Mouse (Mus musculus) limb, embryonic 14.5 days (tissue): ENCODE data around the gene Pcnx2. TPM values are rescaled to one million over a fixed set of nuclear protein-coding genes. Genes with fewer than 3 reads are reported as not detected.

Experiments
- ATAC-seq: fragments of 200-750 bp; cut with Nextera tagmentation; 2 replicates; pipeline ENCODE4 v1.8.0; 2017; ENCODE audit warnings: low read depth, moderate number of reproducible peaks, moderate TSS enrichment; ENCODE audit not compliant: low FRiP score
- DNase-seq: peaks from one replicate; pipeline ENCODE4 v3.0.0-alpha.2; 2015; ENCODE audit warnings: low spot score
- H3K27ac ChIP-seq: fragments of 300-500 bp; sonication (generic); replicated peaks from 2 replicates; pipeline ENCODE4 v1.5.1; 2014; ENCODE audit warnings: low read depth, mild to moderate bottlenecking, low read length, moderate library complexity, mixed read lengths
- H3K27me3 ChIP-seq: fragments of 300-500 bp; sonication (generic); 2 replicates; pipeline ENCODE4 v1.6.1; 2014; ENCODE audit warnings: low read length, mixed read lengths; ENCODE audit not compliant: control insufficient read depth, insufficient read depth
- H3K36me3 ChIP-seq: fragments of 300-500 bp; sonication (generic); 2 replicates; pipeline ENCODE4 v1.6.1; 2014; ENCODE audit warnings: mild to moderate bottlenecking, low read length, moderate library complexity, mixed read lengths; ENCODE audit not compliant: control insufficient read depth, insufficient read depth
- H3K4me1 ChIP-seq: fragments of 300-500 bp; sonication (generic); 2 replicates; pipeline ENCODE4 v1.6.1; 2014; ENCODE audit warnings: antibody characterized with exemption, low read length, mixed read lengths; ENCODE audit not compliant: control insufficient read depth, insufficient read depth
- H3K4me2 ChIP-seq: fragments of 300-500 bp; sonication (generic); replicated peaks from 2 replicates; pipeline ENCODE4 v1.6.1; 2014; ENCODE audit warnings: low read depth, mild to moderate bottlenecking, low read length, moderate library complexity; ENCODE audit not compliant: severe bottlenecking
- H3K4me3 ChIP-seq: fragments of 300-500 bp; sonication (generic); replicated peaks from 2 replicates; pipeline ENCODE4 v1.5.1; 2014; ENCODE audit warnings: low read length
- H3K9ac ChIP-seq: fragments of 300-500 bp; sonication (generic); 2 replicates; pipeline ENCODE4 v1.6.1; 2014; ENCODE audit warnings: mild to moderate bottlenecking, low read depth, low read length, moderate library complexity; ENCODE audit not compliant: severe bottlenecking
- H3K9me3 ChIP-seq: fragments of 300-500 bp; sonication (generic); 2 replicates; pipeline ENCODE4 v1.6.1; 2016; ENCODE audit warnings: low read length; ENCODE audit not compliant: control insufficient read depth
- POLR2A ChIP-seq: fragments of 200-500 bp; IDR thresholded peaks from 2 replicates; pipeline ENCODE4 v1.8.0; 2012; ENCODE audit warnings: inconsistent platforms, mild to moderate bottlenecking, moderate library complexity, borderline replicate concordance; ENCODE audit not compliant: insufficient read depth, insufficient read length; ENCODE audit errors: extremely low read depth
- WGBS: fragments of 180-500 bp; shearing (Covaris S2); extraction: QIAGEN DNeasy Blood & Tissue Kit; methylation state at CpG from one replicate; pipeline ENCODE4 v1.1.7; 2014; 5-methylcytosine and 5-hydroxymethylcytosine counted together
- polyA plus RNA-seq, 2 experiments: library from polyadenylated mRNA; depleted of rRNA in 1 of 2; stranded (reverse) in 1 of 2; unstranded in 1 of 2; fragments of >200 nt; fragmentation: Nextera tagmentation in 1 of 2; extraction: Ambion mirVana in 1 of 2; gene quantifications; 2 replicates each; pipeline versions ENCODE4 v1.2.1 to v1.2.3; 2012 to 2014

The Pcnx2 gene
- polyA plus RNA-seq, 2 experiments = 0.15 to 0.33 TPM

- DNase-seq = no peak
These were observed 90.2 kb downstream of the Pcnx2 start for GRCm38 (mm10) chr8:125807905-125808310.

DNA sequence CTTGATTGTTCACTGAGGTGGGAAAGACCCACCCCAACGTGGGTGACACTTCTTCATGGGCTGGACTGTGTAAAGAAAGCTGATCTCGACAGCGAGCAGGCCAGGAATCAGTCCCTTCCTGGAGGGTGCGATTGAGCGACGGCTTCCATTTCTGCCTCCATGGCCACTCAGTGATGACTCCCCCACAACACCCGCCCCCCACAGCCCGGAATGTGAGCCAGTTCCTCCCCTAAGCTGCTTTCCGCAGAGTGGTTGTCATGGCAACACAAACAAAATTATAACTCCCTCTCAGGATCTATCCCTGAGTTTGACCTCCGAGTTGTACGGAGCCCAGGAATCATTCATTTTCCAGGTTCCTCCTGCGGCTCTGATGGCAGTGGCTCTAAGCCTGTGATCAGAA is 91.7 kb downstream of the Pcnx2 start:
- Histone ChIP-seq H3K36me3 (no peaks in the 10 kb centered on the region), H3K4me3 (no peak overlapping the region), H3K4me1 (peaks cover 4% of the 10 kb centered on the region), H3K9ac (no peak overlapping the region), H3K9me3 (no peaks in the 10 kb centered on the region), H3K4me2 (no peak overlapping the region), H3K27me3 (no peaks in the 10 kb centered on the region), H3K27ac (no peak overlapping the region)
- ATAC-seq = no peak
- no peak for DNase-seq
- no peak for TF ChIP-seq POLR2A
- 89% methylated on average over 12 of the region's 12 CpGs for WGBS

More at GRCm38 (mm10) chr8:125807905-125808310, 90.2 kb downstream of the Pcnx2 start:
- 82% methylated on average over 12 of the region's 12 CpGs for WGBS
- no peak for TF ChIP-seq POLR2A
- H3K9ac ChIP-seq = no peak overlapping the region
- no peaks in the 10 kb centered on the region for H3K9me3 ChIP-seq
- H3K4me2 ChIP-seq = no peak overlapping the region
- H3K4me1 ChIP-seq = peaks cover 4% of the 10 kb centered on the region
- H3K27me3 ChIP-seq = no peaks in the 10 kb centered on the region
- no peak overlapping the region for H3K4me3 ChIP-seq
- no peak for ATAC-seq
- no peaks in the 10 kb centered on the region for H3K36me3 ChIP-seq
- no peak overlapping the region for H3K27ac ChIP-seq

- H3K9ac ChIP-seq = no peak overlapping the region
- H3K27me3 ChIP-seq = no peaks in the 10 kb centered on the region
- ATAC-seq (no peak), DNase-seq (no peak)
- 85% methylated on average over 2 of the region's 2 CpGs for WGBS
- TF ChIP-seq POLR2A = no peak
- no peaks in the 10 kb centered on the region for H3K4me1 ChIP-seq
- H3K4me2 ChIP-seq = no peak overlapping the region
- H3K9me3 ChIP-seq = no peaks in the 10 kb centered on the region
- H3K4me3 ChIP-seq = no peak overlapping the region
- H3K27ac ChIP-seq = no peak overlapping the region
- H3K36me3 ChIP-seq = no peaks in the 10 kb centered on the region
These were observed 101.1 kb downstream of the Pcnx2 start for GRCm38 (mm10) chr8:125796970-125797369.

DNA sequence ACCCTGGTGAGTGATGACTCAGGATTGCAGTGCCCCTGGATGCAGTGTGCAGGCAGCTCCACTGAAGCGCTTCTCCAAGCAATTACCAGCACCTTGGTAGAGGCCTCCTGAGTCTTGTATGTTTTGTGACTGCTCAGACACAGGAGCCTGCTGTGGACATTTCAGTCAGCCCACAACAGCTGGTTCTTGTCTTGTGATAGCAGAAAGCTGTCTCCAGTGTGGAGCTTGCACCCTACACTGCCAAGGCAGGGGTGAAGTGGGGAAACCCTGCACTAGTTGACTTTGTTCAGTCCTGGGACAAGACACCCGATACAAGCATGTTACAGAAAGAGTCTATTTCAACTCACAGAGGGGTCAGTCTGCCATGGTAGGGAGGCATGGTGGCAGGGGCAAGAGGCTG is 102.8 kb downstream of the Pcnx2 start:
- Histone ChIP-seq H3K36me3 (no peaks in the 10 kb centered on the region), H3K27me3 (no peaks in the 10 kb centered on the region), H3K9me3 (no peaks in the 10 kb centered on the region), H3K4me3 (no peak overlapping the region), H3K27ac (no peak overlapping the region), H3K4me1 (peaks cover 6% of the 10 kb centered on the region), H3K9ac (no peak overlapping the region), H3K4me2 (no peak overlapping the region)
- TF ChIP-seq POLR2A = no peak
- ATAC-seq = no peak
- WGBS = 73% methylated on average over 2 of the region's 2 CpGs
- DNase-seq = no peak

DNA sequence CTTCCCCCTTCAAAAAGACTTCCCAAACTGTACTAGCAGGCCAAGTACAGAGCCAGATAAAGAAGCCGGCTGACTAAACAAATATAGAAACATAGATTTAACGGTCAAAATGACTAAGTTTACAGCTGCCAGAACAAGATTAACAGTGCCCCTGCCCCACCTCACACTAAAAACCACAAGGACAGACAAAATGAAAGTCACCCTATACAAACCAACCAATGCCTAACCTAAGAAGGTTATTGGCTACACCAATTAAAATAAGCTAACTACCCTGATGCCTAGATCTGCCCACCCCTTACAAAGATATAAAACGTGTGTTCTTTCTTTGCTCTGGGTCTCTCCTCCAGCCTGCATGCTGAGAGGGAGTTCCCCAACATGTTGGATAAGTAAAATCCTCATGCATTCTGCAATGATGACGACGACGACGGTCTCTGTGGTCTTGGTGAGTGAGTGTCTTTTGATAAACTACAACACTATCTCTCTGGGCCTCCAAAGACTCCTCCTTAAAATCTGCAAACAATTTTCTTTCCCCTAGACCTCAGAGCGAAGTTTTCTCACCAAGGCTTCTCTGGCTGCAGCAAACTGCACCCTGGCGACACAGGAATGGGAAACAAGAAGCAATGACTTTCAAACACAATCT is 105.2 kb downstream of the Pcnx2 start:
- Histone ChIP-seq H3K9ac (no peak overlapping the region), H3K27me3 (no peaks in the 10 kb centered on the region), H3K9me3 (no peaks in the 10 kb centered on the region), H3K4me2 (no peak overlapping the region), H3K27ac (no peak overlapping the region), H3K36me3 (no peaks in the 10 kb centered on the region), H3K4me3 (no peak overlapping the region), H3K4me1 (peaks cover 6% of the 10 kb centered on the region)
- no peak for TF ChIP-seq POLR2A
- no peak for ATAC-seq
- DNase-seq = no peak
- WGBS = 64% methylated on average over 9 of the region's 9 CpGs
